Mouse (Mus musculus) cerebellum, postnatal 14 days (tissue): ENCODE measurements around the gene Prep.
A peak's percentile ranks its signal among the peaks of the same experiment; 100 is the strongest.
"Not testable (repeated sequence)": the region's sequence is repeated elsewhere in the genome, so short reads cannot be mapped to it uniquely, and the experiment has no call there.

ENCODE experiments used
- DNase-seq, 2 experiments: peaks; one replicate each; pipeline ENCODE4 v3.0.0; 2021; ENCODE audit warnings: mixed read lengths in 2 of 2

Prep gene

GRCm38 (mm10) chr10:45121637-45122036, 54.6 kb downstream of the Prep start:
- no peak for DNase-seq

GRCm38 (mm10) chr10:45122476-45122875, 55.5 kb downstream of the Prep start:
- no peak for DNase-seq

DNA sequence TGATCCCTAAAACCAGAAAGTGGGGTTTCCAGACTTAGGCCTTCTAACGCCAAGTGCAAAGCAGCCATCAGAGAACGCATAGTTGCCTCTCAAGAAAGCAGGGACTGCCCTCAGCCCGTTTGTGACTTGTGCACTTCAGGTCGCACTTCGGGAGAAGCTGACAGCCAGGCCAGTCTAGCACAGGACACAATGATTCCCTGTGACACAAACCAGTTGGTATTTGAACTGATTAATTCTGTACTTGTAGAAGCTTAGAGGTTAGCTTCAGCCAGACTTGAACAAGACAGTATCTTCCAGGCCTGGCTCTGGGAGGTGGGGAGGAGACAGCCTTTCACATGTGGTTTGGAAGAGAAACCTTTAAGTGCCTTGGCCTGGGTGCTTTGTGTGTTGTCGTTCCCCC, 56.0 kb downstream of the Prep start:
- DNase-seq: no peak

DNA sequence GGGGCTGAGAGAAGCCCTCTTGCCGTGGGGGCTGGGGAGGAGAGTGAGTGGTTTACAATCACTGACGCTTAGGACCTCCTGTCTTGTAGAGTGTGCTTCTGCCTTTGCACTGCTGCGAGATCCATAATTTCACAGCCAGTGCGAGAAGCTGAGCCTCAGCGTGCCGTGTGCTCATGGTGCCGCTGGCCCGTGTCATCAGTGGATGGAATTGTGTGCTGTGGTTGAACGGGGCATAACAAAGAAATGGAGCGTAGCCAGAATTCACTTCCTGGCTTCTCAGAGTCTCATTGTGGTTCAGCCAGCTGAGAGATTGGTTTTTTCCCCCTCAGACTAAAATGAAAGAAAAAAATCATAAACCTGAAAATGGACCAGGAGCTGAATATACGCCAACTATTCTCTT, 62.1 kb downstream of the Prep start:
- DNase-seq: peak; percentile 9 to 27

- no peak for DNase-seq
Observed at GRCm38 (mm10) chr10:45130004-45130403, 63.0 kb downstream of the Prep start.

DNA sequence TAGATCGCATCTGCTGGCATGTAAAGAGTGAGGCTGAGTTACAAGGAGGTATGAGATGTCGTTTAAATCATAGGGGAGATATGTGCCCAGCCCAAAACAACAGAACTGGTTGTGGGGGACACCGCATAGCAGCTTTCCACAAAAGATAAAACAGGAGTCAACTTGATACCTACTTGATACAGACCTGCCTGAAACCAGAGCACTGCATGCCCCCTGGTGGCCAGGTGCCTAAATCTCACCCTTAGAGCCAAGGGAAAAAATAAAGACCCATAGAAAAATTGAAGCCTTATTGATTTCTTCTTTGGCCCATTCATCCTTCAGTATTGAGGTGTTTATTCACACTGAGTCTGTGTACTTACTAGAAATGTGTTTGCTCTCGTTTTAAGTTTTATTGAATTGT, 65.4 kb downstream of the Prep start:
- DNase-seq: peak; percentile 65 to 74

- no peak for DNase-seq
Observed at GRCm38 (mm10) chr10:45136806-45137205, 69.8 kb downstream of the Prep start.

DNA sequence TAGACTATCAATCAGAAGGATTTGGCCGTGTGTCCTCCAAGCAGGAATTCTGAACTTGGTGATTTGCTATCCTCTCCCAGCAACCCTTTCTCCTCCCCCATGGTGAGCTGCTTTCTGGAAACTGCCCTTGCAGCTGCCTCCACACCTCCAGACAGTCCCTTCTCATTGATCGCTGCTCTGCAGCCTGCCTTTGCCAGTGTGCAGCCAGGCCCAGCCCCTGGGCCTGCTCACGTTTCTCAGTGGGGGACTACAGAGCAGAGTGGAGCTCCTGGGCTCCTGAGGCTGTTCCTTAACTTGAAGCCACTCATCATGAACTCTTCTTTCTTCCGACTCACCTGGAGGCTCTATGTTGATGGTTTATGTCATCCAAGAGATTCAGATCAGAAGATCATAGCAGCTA, 72.9 kb downstream of the Prep start:
- no peak for DNase-seq

DNA sequence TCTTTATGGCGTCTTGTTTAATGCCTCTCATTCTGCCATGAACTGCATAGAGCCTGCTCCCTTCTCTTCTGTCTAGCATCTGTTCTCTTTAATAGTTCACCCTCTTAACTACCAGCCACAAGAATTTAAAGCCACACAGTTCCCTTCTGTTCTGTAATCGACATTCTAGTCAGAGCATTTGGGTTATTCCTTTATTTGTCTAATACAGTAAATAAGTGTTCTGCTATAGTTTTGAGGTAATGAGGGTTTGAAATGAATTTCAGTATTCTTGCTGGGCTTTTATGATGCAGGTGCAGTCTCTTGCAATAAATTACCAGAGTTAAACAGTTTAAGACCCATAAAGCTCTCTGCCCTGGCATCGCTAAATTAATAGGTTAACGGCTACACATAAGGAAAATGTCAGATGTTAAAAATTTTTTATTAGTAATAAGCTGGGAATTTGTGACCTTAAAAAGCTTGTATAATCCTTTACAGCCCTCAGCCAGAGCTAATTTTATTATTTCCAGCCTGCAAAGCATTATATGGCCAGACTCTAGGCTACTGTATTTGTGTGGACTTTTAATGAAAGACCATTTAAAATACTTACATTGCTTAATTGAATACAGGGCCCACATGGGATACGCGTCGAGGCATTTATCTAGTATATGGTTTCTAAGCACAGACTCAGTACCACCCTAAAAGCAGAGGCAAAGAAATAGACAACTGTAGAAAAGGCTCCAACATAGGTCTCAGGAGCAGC, 73.6 kb downstream of the Prep start:
- DNase-seq: no peak

GRCm38 (mm10) chr10:45142359-45142758, 75.4 kb downstream of the Prep start:
- no peak for DNase-seq

DNA sequence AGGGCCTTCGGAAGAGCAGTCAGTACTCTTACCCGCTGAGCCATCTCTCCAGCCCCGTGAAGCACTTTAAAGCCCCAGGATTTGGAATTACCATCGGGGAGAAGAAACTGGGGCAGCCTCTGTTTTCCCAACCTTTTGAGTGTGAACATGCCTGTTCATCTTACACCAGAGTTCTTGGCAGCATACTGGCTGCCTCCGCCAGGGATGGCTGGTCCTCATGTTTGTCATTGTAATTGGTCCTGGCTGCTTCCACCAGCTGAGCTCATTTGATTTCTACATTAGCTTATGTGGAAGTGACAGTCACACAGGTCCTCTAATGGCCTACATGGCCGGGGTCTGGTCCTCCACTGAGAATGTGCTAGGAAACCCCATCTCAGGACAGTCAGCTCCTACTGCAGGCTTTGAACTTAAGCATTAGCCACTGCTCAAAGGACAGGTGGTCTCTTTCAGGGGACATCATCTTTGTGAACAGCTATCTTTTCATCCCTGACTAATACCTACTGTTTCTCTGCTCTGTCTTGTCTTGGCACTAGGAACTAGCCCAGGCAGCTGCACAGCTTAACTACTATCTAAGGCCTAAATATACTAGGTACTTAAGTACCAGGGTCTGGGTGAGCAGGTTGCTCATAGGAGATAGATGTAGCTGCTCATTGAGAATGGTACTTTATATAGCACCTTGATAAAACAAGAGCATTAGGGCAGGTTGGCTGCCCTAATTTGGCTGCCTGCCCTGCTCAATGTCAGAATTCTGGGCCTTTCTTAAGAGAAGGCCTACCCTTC, 77.2 kb downstream of the Prep start:
- DNase-seq: no peak

GRCm38 (mm10) chr10:45146821-45147220, 79.8 kb downstream of the Prep start:
- no peak for DNase-seq

DNA sequence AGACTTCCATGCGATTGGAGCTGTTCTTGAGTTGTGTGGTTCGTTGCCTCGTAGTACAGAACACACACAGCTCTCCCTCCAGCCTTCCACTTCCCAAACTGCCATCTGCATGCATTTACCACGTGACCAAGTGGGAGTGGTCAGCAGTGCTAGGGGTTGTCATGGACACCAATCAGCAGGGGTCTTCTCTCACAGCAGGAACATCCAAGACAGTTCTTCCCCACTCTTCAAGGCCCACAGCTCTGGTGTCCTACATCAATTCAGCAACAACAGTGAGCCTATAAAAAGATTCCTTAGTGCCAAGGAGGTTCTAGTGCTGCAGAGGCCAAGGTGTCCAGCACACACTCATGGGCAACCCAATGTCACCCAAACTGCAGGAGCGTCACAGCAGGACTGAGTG, 84.1 kb downstream of the Prep start:
- peak in 1 of 2 experiments; percentile 19 for DNase-seq

DNA sequence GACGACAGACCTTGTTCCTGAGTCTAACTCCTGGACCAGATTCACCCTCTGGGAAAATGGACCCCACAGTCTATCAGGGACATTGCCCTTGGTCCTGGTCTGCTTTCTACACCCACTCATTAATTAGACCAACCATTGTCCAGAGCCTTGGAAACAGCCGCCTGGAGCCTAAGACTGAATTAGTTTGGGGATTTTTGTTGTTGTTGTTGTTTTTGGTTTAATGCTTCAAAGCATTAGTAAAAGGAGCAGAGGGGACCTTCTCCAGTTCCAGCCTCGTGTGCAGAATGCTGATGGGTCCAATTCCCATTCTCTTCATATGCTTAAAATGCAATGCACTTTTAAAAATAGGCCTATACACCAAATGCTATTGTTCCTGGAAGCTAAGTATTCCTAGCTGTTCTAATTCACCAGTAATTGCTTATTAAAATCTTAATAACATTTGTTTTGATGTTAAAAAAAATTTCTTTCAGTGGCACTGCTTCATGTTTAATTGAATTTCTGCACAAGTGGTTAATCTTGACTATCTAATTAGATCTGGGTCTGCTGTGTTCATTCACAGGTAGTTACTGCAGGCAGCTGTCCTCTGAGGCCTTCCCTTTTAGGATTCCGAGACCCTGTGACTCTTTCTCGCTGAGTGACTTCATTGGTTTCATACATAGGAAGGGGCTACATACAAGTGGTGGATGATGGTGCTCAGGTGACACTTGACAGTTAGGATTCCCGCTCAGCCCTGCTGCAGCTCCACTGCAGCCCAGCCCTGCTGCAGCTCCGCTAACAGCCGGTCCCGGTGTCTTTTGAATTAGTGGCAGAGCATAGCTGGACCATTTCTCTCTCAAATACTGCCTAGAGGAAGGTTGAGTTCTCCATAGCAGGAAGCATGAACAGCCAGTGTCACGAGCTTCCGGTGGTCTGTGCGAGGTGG, 85.0 kb downstream of the Prep start:
- no peak for DNase-seq

DNA sequence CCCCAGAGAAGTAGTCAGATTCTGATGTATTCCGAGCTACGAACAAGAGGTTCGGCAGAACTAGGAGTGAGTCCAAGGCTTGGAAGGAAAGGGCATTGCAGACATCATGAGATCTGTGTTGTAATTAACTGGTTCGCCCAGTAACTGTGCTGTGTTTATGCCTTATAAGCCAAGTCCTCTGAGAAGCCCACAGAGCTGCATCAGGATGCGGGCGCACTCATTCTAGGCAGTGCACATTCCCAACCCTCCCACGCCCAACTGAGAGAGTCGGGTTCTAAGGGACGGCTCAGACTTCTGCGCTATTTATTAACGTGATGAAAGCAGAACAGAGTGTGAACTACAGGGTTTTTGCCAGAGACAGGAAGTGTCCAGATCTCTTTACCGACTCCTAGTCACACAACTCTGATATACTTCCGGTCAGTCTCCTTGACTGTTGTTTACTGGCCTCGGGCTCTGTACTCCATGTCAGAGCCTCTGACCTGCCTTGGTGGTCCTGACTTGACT, 87.6 kb downstream of the Prep start:
- DNase-seq: no peak

DNA sequence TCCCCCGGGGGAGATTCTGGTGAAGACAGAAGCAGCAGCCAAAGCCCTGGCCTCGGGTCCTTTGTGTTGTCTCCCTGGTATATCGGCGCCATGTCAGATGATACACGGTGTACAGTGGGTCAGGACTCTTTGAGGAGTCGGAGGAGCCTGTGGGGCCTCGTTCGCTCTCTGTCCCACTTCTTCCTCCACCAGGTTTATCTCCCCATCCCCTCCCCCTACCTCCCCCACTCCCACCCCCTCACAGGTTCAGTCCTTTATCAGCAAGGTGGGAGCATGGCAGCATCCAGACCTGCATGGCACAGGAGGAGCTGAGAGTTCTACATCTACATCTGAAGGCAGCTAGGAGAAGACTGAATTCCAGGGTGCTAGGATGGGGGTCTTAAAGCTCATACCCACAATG, 98.8 kb downstream of the Prep start:
- no peak for DNase-seq

DNA sequence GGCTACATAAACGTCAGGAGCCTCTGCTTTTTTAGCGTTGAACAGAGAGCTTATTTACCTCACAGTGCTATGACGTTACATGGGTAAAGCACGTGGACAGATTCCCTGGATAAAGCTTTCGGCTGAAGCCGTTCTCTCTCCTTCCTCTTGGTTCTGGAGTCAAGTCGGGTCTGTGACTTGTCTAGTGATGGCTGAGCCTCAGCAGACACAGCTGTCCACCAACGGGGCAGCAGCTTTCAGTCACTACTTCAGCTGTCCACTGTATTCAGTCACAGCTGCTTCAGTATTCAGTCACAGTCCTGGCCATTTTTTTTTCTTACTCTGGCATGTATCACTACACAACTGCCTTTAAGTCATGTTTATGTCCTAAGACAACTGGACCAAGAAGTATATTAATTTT, 106.9 kb downstream of the Prep start:
- DNase-seq: no peak

DNA sequence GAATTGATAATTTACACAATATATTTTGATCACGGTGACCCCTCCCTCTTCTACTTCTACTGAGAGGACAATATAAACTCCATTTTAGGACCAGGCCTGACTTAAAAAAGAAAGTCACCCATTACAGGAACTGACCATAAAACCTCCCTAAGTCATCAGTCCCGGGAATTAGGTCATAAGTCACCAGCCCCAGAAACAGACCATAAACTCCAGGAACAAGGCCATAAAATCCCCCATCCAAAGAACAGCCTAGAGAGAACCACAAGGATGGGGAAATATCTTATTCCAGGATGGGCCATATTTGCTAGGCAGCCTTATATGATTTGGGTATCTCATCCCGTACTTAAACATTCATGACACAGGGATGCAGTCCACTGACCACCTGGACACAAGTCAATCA, 107.3 kb downstream of the Prep start:
- DNase-seq: no peak

- not testable (repeated sequence) for DNase-seq
Observed at GRCm38 (mm10) chr10:45177798-45178197, 110.8 kb downstream of the Prep start, which contains the start of gene Popdc3. Gene Popdc3 (plus strand): TSS chr10:45178098.

GRCm38 (mm10) chr10:45180677-45181326, 113.8 kb downstream of the Prep start:
- DNase-seq: no peak

GRCm38 (mm10) chr10:45181344-45181743, 114.3 kb downstream of the Prep start:
- no peak for DNase-seq

GRCm38 (mm10) chr10:45185457-45185856, 118.5 kb downstream of the Prep start:
- DNase-seq: no peak
